Mouse (Mus musculus): ENCODE data around the gene Speer4f1. TPM values are rescaled to one million over a fixed set of nuclear protein-coding genes. Genes with fewer than 3 reads are reported as not detected.

Speer4f1 gene
- polyA plus RNA-seq, 1 experiment = not detected

GRCm38 (mm10) chr5:17489894-17490293 lies 14.0 kb downstream of the Speer4f1 start:
- Histone ChIP-seq H3K36me3 (ENCODE audit: control insufficient read depth) (no peaks in the 10 kb centered on the region), H3K9me3 (ENCODE audit: control insufficient read depth, low read length) (no peaks in the 10 kb centered on the region), H3K4me3 (replicated peaks) (no peak overlapping the region), H3K4me1 (ENCODE audit: control insufficient read depth) (no peaks in the 10 kb centered on the region), H3K27me3 (ENCODE audit: control insufficient read depth) (no peaks in the 10 kb centered on the region)
- TF ChIP-seq GATA1 (IDR thresholded peaks at IDR 0.05; ENCODE audit: low read length) (no peak), TAL1 (IDR thresholded peaks at IDR 0.05; ENCODE audit: low read length) (no peak)

- TF ChIP-seq GATA1 (IDR thresholded peaks at IDR 0.05; ENCODE audit: low read length) (no peak), TAL1 (IDR thresholded peaks at IDR 0.05; ENCODE audit: low read length) (no peak)
- H3K4me3 ChIP-seq (replicated peaks) = no peak overlapping the region
Measured at GRCm38 (mm10) chr5:17495616-17496015, 19.7 kb downstream of the Speer4f1 start.

GRCm38 (mm10) chr5:17496650-17497049 lies 20.8 kb downstream of the Speer4f1 start:
- Histone ChIP-seq H3K4me1 (ENCODE audit: control insufficient read depth) (no peaks in the 10 kb centered on the region), H3K27me3 (ENCODE audit: control insufficient read depth) (no peaks in the 10 kb centered on the region), H3K36me3 (ENCODE audit: control insufficient read depth) (no peaks in the 10 kb centered on the region), H3K9me3 (ENCODE audit: control insufficient read depth, low read length) (no peaks in the 10 kb centered on the region), H3K4me3 (replicated peaks) (no peak overlapping the region)
- TF ChIP-seq GATA1 (IDR thresholded peaks at IDR 0.05; ENCODE audit: low read length) (no peak), TAL1 (IDR thresholded peaks at IDR 0.05; ENCODE audit: low read length) (no peak)

More at GRCm38 (mm10) chr5:17495616-17496015, 19.7 kb downstream of the Speer4f1 start:
- Histone ChIP-seq H3K36me3 (ENCODE audit: control insufficient read depth) (no peaks in the 10 kb centered on the region), H3K27me3 (ENCODE audit: control insufficient read depth) (no peaks in the 10 kb centered on the region), H3K9me3 (ENCODE audit: control insufficient read depth, low read length) (no peaks in the 10 kb centered on the region), H3K4me1 (ENCODE audit: control insufficient read depth) (no peaks in the 10 kb centered on the region)

- H3K4me3 ChIP-seq (replicated peaks) = no peak overlapping the region
Measured at GRCm38 (mm10) chr5:17499873-17500329, 24.0 kb downstream of the Speer4f1 start.

GRCm38 (mm10) chr5:17500866-17501265 lies 25.0 kb downstream of the Speer4f1 start:
- Histone ChIP-seq H3K27me3 (ENCODE audit: control insufficient read depth) (no peaks in the 10 kb centered on the region), H3K4me1 (ENCODE audit: control insufficient read depth) (no peaks in the 10 kb centered on the region), H3K36me3 (ENCODE audit: control insufficient read depth) (no peaks in the 10 kb centered on the region), H3K4me3 (replicated peaks) (no peak overlapping the region), H3K9me3 (ENCODE audit: control insufficient read depth, low read length) (no peaks in the 10 kb centered on the region)
- no peak for TF ChIP-seq TAL1 (IDR thresholded peaks at IDR 0.05; ENCODE audit: low read length)

More at GRCm38 (mm10) chr5:17499873-17500329, 24.0 kb downstream of the Speer4f1 start:
- no peaks in the 10 kb centered on the region for H3K4me1 ChIP-seq (ENCODE audit: control insufficient read depth)
- H3K9me3 ChIP-seq (ENCODE audit: control insufficient read depth, low read length) = no peaks in the 10 kb centered on the region
- H3K27me3 ChIP-seq (ENCODE audit: control insufficient read depth) = no peaks in the 10 kb centered on the region
- no peak for TF ChIP-seq TAL1 (IDR thresholded peaks at IDR 0.05; ENCODE audit: low read length)
- H3K36me3 ChIP-seq (ENCODE audit: control insufficient read depth) = no peaks in the 10 kb centered on the region

- no peak overlapping the region for H3K4me3 ChIP-seq (replicated peaks)
- H3K9me3 ChIP-seq (ENCODE audit: control insufficient read depth, low read length) = no peaks in the 10 kb centered on the region
- no peaks in the 10 kb centered on the region for H3K27me3 ChIP-seq (ENCODE audit: control insufficient read depth)
- TF ChIP-seq TAL1 (IDR thresholded peaks at IDR 0.05; ENCODE audit: low read length) (no peak), GATA1 (IDR thresholded peaks at IDR 0.05; ENCODE audit: low read length) (no peak)
- no peaks in the 10 kb centered on the region for H3K4me1 ChIP-seq (ENCODE audit: control insufficient read depth)
- H3K36me3 ChIP-seq (ENCODE audit: control insufficient read depth) = no peaks in the 10 kb centered on the region
Measured at GRCm38 (mm10) chr5:17505540-17505939, 29.6 kb downstream of the Speer4f1 start.

GRCm38 (mm10) chr5:17508038-17508437 lies 32.1 kb downstream of the Speer4f1 start:
- TF ChIP-seq GATA1 (IDR thresholded peaks at IDR 0.05; ENCODE audit: low read length) = no peak
- no peak for TF ChIP-seq TAL1 (IDR thresholded peaks at IDR 0.05; ENCODE audit: low read length)
- Histone ChIP-seq H3K4me3 (replicated peaks) (no peak overlapping the region), H3K9me3 (ENCODE audit: control insufficient read depth, low read length) (no peaks in the 10 kb centered on the region), H3K4me1 (ENCODE audit: control insufficient read depth) (no peaks in the 10 kb centered on the region), H3K36me3 (ENCODE audit: control insufficient read depth) (no peaks in the 10 kb centered on the region), H3K27me3 (ENCODE audit: control insufficient read depth) (no peaks in the 10 kb centered on the region)

Other genes with a start within 250 kb of the Speer4f1 start
- gene Speer4f2, start 102.9 kb upstream of the Speer4f1 start, polyA plus RNA-seq (2012) = not detected in 2 replicates
- gene Sema3c, start 98.2 kb downstream of the Speer4f1 start, polyA plus RNA-seq (2012) = 0.05 TPM in 1 of 2 replicates, not detected in the other

Measured in erythroblast, embryonic 14.5 days (primary cell).